Mouse (Mus musculus) embryo, embryonic 9.5 days (tissue): ENCODE results near the gene Mpeg1.
A peak's percentile ranks its signal among the peaks of the same experiment; 100 is the strongest.

ENCODE experiments used
- DNase-seq: peaks from one replicate; pipeline ENCODE4 v3.0.0-alpha.2; 2017; ENCODE audit errors: extremely low spot score

Mpeg1 gene

GRCm38 (mm10) chr19:12465530-12466144, 5.1 kb downstream of the Mpeg1 start:
- no peak for DNase-seq

GRCm38 (mm10) chr19:12466204-12466603, 5.6 kb downstream of the Mpeg1 start:
- DNase-seq = peak; percentile 52

DNA sequence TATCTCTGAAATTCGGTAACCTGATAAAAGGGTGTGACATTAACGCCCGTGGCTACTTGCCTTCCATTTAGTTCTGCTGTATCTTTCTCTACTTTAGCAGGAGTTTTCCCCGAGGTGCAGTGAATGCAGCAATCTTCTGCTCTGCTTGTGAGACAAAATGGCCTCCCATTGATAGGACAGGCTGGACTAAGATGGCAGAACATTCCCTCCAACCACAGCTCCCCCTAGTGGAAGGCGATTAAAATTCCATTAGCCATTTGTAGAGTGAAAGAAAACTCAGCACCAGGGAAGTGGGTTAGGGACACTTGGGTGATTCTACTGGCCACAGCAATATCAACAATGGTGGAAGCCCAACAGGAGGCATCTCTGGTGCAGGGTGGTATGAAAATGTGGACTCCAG, 6.9 kb downstream of the Mpeg1 start:
- DNase-seq = peak; percentile 47

- DNase-seq = no peak
Observed at GRCm38 (mm10) chr19:12471866-12472265, 11.3 kb downstream of the Mpeg1 start.

DNA sequence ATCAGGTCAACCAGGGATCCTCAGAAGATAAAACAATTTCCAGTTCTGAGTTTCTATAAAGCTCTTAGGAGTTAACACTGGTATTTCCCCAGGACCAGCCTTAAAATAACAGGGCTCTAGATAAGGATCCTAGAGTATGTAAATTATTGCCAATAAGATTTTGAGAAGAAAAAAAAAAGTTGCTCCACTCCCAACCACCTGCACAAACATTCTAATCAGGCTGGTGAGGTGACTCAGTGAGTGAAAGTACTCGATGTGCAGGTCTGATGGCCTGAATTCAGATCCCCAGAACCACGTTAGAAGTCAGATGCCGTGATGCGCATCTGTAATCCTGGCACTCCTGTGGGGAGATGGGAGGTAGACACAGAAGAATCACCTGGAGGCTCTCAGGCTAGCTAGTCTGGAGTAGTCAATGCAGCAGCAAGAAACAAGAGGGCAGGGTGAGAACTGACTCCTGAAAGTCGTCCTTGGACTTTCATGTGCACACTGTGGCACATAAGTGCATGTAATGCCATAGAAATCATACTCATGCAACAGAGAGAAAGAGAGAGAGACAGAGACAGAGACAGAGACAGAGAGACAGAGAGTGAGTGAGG, 11.9 kb downstream of the Mpeg1 start:
- no peak for DNase-seq

DNA sequence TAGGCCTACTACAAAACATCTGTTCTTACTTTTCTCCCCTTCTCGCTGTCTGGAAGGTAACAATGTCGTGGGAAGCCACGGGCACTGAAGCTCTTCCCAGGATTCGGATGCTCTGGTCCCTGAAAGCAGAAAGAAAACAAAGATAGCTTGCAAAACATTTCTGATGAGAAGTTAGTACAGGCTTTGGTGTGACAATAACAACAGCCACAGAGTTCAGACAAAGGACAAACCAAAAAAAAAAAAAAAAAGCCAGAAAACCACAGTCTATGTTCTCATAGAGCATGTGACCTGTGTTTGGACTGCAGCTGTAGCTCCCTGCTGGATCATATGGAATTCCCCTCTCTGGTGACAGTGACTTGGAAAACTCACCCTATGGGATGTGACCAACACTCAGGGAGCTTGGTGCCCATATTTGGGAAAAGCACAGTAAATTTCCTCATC, 12.6 kb downstream of the Mpeg1 start:
- no peak for DNase-seq

DNA sequence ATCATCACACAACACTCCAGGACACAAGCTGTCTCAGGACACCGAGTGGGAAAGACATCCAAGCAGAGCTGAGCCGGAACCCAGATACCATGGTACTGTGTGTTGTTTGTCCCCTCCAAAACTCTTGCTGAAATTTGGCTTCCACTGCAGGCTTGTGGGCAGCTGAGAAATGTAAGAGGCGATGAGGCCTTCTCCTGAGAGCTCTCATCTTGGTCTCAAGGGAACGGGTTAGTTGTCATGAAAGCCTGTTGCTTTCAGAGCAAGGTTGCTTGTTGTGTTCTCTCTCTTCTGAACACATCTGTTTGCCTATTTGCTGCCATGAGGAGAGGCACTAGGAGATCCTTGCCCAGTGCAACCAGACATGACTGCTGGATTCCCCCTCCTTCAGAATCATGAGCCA, 13.4 kb downstream of the Mpeg1 start:
- DNase-seq = no peak

GRCm38 (mm10) chr19:12475380-12476250, 15.0 kb downstream of the Mpeg1 start:
- no peak for DNase-seq

DNA sequence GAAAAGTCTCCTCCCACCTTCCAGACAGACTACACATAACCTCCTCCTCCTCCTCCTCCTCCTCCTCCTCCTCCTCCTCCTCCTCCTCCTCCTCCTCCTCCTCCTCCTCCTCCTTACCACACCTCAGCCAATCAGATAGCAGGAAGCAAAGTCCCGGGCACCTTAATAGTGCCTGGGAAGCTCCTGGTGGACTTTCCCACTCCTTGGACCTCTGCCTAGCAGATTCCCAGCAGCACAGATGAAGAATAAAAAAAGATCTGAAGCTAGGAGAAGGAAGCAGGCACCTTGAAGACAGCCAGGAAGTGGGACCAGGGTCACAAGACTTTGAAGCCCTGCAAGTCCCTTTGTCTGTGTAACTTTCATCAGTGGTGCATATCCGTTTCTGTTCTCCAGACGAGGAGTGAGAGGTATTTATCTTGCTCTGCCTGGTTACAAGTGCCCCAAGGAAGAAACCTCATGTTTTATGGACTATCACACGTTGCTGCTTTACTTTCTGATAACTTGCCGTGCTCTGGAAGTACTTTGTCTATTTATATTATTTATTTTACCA, 16.2 kb downstream of the Mpeg1 start:
- no peak for DNase-seq

DNA sequence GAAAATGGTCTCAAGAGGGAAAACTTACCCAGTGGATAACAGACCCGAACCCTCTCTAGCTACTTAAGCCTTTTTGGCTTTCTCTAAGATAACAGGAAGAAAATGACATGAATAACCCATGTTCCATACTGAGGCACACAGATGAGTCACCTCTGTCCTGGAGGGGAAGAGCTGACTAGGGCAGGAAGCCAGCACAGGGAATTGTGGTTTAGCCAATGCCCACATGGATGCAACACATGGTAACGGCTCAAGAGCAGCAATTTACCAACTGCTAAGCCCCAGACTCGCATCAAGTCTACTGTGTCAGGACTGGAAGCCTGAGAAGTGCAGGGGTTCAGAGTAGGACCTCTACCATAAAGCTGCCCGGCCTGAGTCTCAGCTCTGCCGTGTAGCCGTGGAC, 17.8 kb downstream of the Mpeg1 start:
- DNase-seq = no peak

- no peak for DNase-seq
Observed at GRCm38 (mm10) chr19:12483782-12484181, 23.2 kb downstream of the Mpeg1 start.

DNA sequence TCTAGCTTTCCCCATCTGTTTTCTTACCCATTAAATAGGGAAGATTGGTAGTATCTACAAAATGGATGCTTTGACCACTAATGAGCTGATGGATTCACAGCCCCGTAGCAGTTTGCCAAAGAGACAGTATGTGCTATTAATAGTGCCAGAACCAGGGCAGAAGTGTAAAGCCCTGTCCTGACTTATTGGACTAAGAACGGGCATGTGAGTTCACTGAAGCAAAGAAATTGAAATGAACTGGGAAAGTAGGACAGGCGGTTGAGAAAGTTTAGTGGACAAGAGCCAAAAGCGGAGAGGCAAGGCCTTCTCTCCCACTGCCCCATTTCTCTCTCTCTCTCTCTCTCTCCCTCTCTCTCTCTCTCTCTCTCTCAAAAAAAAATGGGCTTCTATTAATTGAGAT, 23.6 kb downstream of the Mpeg1 start:
- DNase-seq = no peak

GRCm38 (mm10) chr19:12485223-12485622, 24.6 kb downstream of the Mpeg1 start:
- no peak for DNase-seq

DNA sequence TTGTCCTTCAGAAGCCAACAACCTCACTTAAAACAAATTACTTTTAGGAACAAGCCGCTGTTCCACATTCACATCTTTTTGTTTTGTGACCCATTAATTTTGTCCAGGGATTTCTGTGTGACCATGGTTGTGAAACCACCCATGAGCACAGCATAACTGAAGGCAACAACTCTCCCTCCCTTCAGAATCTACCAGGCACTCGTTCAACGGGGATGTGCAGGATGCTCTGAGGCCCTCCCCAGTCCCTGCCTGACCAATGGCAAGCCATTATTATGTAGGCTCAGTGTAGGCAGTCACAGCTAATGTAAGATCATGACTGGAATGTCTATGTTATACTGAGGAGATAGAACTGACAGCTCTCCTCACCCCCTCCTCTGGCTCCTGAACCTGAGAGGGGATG, 25.1 kb downstream of the Mpeg1 start:
- no peak for DNase-seq

DNA sequence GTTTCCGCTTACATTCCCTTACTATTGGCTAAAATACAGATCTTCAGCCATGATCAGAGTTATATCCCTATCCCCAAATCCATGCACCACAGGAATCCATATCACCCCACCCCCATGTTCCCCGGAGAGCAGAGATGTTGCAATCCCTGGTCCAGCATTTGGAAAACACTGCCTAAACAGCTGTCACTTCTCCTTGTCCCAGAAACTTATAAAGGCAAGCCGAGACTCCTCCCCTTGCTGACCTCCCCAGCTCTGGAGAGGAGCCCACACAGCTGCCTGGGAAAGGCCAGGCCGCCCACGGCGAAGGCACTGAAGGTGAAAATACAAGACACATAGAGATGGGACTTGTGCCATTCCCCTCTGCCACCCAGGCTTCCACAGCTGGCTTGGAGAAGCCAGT, 26.3 kb downstream of the Mpeg1 start:
- DNase-seq = no peak

- no peak for DNase-seq
Observed at GRCm38 (mm10) chr19:12487511-12488204, 27.1 kb downstream of the Mpeg1 start.

DNA sequence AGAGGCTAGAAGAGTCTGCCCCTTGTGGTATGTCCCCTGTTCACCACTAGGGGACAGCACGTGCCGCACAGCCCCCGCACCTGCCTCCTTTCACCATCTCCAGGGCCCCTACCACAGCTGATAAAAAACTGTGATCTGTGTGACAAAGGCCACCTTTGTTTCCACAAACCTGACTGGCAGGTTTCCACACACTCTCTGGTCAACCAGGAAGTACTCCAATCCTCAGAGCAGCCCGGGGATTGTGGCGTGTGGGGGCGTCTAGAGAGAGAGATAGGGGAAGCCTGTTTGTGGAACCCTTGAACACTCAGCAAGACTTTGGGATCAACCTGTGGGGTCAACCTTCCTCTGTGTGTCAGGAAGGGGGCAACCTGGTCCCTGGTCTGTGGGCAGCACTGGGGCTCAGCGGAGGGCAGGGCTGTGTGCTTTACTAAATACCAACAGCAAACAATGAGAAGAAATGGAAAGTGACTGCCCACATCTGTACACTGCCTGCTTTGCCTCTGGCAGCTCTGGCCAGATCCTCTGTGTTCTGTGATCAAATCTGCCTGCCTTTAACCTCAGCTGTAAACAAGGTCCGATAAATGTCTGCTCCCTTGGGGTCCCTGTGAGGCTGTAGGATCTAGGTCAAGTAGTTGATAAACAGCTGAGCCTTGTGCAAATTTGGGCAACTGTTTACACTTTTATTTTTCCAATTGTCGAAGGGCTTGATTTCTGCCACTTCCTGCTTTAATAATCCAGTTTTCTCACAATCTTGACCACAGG, 27.8 kb downstream of the Mpeg1 start:
- DNase-seq = peak; percentile 42

DNA sequence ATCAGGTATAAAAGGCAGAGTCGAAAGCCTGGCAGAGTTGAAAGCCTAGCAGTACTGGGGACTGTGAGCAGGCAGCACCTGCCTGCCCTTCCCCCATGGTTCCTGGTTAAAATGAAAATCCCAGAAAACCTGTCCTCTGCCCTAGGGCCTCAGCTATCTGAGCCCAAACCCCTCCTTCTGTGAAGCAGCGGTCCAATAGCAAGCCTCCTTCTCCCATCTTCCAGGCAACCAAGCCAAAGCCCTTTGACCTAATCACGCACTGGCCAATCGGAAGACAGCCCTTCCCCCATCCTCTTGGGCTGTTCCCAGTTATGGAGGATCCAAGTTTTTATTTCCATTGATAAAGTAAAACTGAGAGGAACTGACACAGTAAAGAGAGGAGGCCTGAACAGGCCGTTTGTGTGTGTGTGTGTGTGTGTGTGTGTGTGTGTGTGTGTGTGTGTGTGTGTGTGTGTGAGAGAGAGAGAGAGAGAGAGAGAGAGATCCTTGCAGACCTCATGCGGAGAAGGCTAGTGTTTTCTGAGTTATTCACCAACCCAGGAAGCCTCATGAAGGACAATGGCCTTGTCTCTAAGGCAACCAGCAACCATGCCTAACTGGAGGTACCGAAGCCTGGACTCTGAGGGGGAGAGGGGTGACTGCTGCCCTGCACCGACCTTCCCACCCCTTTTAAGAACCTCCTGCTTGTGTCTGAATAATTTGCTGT, 28.5 kb downstream of the Mpeg1 start:
- DNase-seq = peak; percentile 79

DNA sequence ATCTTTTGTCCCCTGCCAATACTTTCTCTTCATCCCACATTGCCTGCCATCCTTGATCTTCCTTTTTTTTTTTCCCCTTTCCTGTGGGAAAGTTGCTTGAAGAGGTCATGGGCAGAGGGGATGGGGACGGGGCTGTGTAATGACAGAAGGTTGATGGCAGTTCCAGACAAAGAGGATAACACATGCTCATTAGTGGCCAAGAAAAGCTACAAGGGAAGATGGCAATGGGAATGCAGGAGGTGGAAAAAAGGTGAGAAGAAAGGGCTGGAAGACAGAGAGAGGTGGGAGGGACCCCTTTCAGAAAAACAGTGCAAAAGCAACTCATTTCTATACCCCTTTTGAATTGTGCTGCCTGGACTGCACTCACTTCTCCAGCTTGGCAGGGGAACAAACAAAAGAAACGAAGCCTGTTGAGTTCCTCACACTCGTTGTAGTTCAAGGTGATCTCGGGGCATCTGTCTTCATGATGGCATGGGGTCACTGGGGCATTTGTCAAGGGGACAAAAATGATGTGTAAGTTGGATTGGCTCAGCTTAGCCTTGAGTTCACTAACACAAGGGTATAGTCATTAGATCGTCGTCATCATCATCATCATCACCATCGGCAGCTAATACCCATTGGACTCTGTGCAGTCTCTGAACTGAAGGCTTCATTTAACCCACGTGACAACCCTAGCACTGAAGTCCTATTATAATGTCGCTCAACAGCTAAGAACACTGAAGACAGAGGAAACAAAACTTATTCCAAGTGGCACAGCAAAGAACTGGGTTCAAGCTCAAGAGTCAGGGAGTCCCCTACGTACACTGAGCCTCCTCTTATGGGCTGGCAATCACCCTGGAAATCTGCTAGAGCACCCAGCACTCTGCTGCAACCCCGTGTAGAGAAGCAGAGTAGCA, 29.3 kb downstream of the Mpeg1 start:
- no peak for DNase-seq

GRCm38 (mm10) chr19:12491636-12492035, 31.1 kb downstream of the Mpeg1 start:
- DNase-seq = no peak
